Mouse (Mus musculus) forebrain, embryonic 16.5 days (tissue): ENCODE results near the gene Ubr3. TPM values are rescaled to one million over a fixed set of nuclear protein-coding genes. Genes with fewer than 3 reads are reported as not detected.
"Not testable (repeated sequence)": the region's sequence is repeated elsewhere in the genome, so short reads cannot be mapped to it uniquely, and the experiment has no call there.

ENCODE experiments used
- ATAC-seq: fragments of 200-750 bp; cut with Nextera tagmentation; 2 replicates; pipeline ENCODE4 v1.8.0; 2017; ENCODE audit warnings: mild to moderate bottlenecking, moderate library complexity
- H3K27ac ChIP-seq: fragments of 300-500 bp; sonication (generic); 2 replicates; pipeline ENCODE4 v1.5.1; 2014; ENCODE audit warnings: low read length, control low read depth
- H3K27me3 ChIP-seq: fragments of 300-500 bp; sonication (generic); replicated peaks from 2 replicates; pipeline ENCODE4 v1.6.1; 2014; ENCODE audit warnings: low read length; ENCODE audit not compliant: control insufficient read depth, insufficient read depth
- H3K36me3 ChIP-seq: fragments of 300-500 bp; sonication (generic); 2 replicates; pipeline ENCODE4 v1.6.1; 2014; ENCODE audit not compliant: control insufficient read depth, insufficient read depth
- H3K4me1 ChIP-seq: fragments of 300-500 bp; sonication (generic); replicated peaks from 2 replicates; pipeline ENCODE4 v1.6.1; 2014; ENCODE audit warnings: low read length; ENCODE audit not compliant: control insufficient read depth, insufficient read depth
- H3K4me2 ChIP-seq: fragments of 300-500 bp; sonication (generic); 2 replicates; pipeline ENCODE4 v1.6.1; 2014; ENCODE audit warnings: mild to moderate bottlenecking, low read length, control low read depth
- H3K4me3 ChIP-seq: fragments of 300-500 bp; sonication (generic); replicated peaks from 2 replicates; pipeline ENCODE4 v1.5.1; 2014; ENCODE audit warnings: mild to moderate bottlenecking, low read length, control low read depth
- H3K9ac ChIP-seq: fragments of 300-500 bp; sonication (generic); replicated peaks from 2 replicates; pipeline ENCODE4 v1.6.1; 2014; ENCODE audit warnings: low read depth, low read length, control low read depth
- H3K9me3 ChIP-seq: fragments of 300-500 bp; sonication (generic); 2 replicates; pipeline ENCODE4 v1.6.1; 2016; ENCODE audit warnings: low read length; ENCODE audit not compliant: control insufficient read depth
- WGBS: fragments of 180-500 bp; shearing (Covaris S2); extraction: QIAGEN DNeasy Blood & Tissue Kit; methylation state at CpG from one replicate; pipeline ENCODE4 v1.1.7; 2014; 5-methylcytosine and 5-hydroxymethylcytosine counted together
- polyA plus RNA-seq: library from polyadenylated mRNA; unstranded; fragments of >200 nt; fragmentation: Nextera tagmentation; extraction: Ambion mirVana; gene quantifications from 2 replicates; pipeline ENCODE4 v1.2.1, GENCODE M21; 2015

The Ubr3 gene
- polyA plus RNA-seq, 1 experiment from 2014 or later, result 18.2 TPM

- under 1% methylated on average over 55 of the region's 55 CpGs for WGBS
- ATAC-seq, result peak; percentile 45
- H3K36me3 ChIP-seq, result no peaks in the 10 kb centered on the region; the same call in 1 of the 2 replicates
- peak overlapping the region; percentile 88 for H3K4me2 ChIP-seq
- peak overlapping the region; percentile 91 for H3K27ac ChIP-seq
- peaks cover 16% of the 10 kb centered on the region for H3K4me1 ChIP-seq
- H3K9me3 ChIP-seq, result no peaks in the 10 kb centered on the region
- peak overlapping the region; percentile 91 for H3K9ac ChIP-seq
- no peaks in the 10 kb centered on the region for H3K27me3 ChIP-seq
- peak overlapping the region; percentile 97 for H3K4me3 ChIP-seq
These were observed 851 bp downstream of the Ubr3 start for GRCm38 (mm10) chr2:69897618-69898575.

- H3K9ac ChIP-seq, result no peak overlapping the region
- H3K36me3 ChIP-seq, result no peaks in the 10 kb centered on the region; the same call in 1 of the 2 replicates
- H3K9me3 ChIP-seq, result no peaks in the 10 kb centered on the region
- H3K27ac ChIP-seq, result no peak overlapping the region
- no peak overlapping the region for H3K4me3 ChIP-seq
- no peak for ATAC-seq
- WGBS, result 98% methylated on average over 3 of the region's 3 CpGs
- H3K4me1 ChIP-seq, result peaks cover 13% of the 10 kb centered on the region
- H3K4me2 ChIP-seq, result no peak overlapping the region
- H3K27me3 ChIP-seq, result no peaks in the 10 kb centered on the region
These were observed 6.5 kb downstream of the Ubr3 start for GRCm38 (mm10) chr2:69903541-69903940.

GRCm38 (mm10) chr2:69907394-69907793 is 10.3 kb downstream of the Ubr3 start:
- not testable (repeated sequence) for H3K4me1 ChIP-seq, H3K9ac ChIP-seq, H3K36me3 ChIP-seq, H3K4me3 ChIP-seq, H3K27me3 ChIP-seq, H3K27ac ChIP-seq, H3K9me3 ChIP-seq, H3K4me2 ChIP-seq, ATAC-seq
- WGBS, result 86% methylated on average over 4 of the region's 4 CpGs

GRCm38 (mm10) chr2:69912801-69913200 is 15.8 kb downstream of the Ubr3 start:
- Histone ChIP-seq H3K4me1 (no peaks in the 10 kb centered on the region), H3K27me3 (no peaks in the 10 kb centered on the region), H3K27ac (no peak overlapping the region), H3K4me2 (no peak overlapping the region), H3K9ac (no peak overlapping the region), H3K4me3 (no peak overlapping the region), H3K9me3 (no peaks in the 10 kb centered on the region), H3K36me3 (no peaks in the 10 kb centered on the region; the same call in 1 of the 2 replicates)
- 34% methylated on average over 2 of the region's 2 CpGs for WGBS
- ATAC-seq, result no peak

GRCm38 (mm10) chr2:69917301-69917700 is 20.3 kb downstream of the Ubr3 start:
- no peak for ATAC-seq
- Histone ChIP-seq H3K36me3 (peaks cover 8% of the 10 kb centered on the region), H3K9me3 (no peaks in the 10 kb centered on the region), H3K27ac (no peak overlapping the region), H3K9ac (no peak overlapping the region), H3K4me2 (no peak overlapping the region), H3K4me3 (no peak overlapping the region), H3K4me1 (no peaks in the 10 kb centered on the region), H3K27me3 (no peaks in the 10 kb centered on the region)
- 81% methylated on average over 3 of the region's 3 CpGs for WGBS

GRCm38 (mm10) chr2:69924943-69925342 is 27.9 kb downstream of the Ubr3 start:
- Histone ChIP-seq H3K9me3 (no peaks in the 10 kb centered on the region), H3K27ac (no peak overlapping the region), H3K4me3 (no peak overlapping the region), H3K4me2 (no peak overlapping the region), H3K4me1 (no peaks in the 10 kb centered on the region), H3K9ac (no peak overlapping the region), H3K36me3 (peaks cover 7% of the 10 kb centered on the region; the same call in 1 of the 2 replicates), H3K27me3 (no peaks in the 10 kb centered on the region)
- no peak for ATAC-seq
- WGBS, result 91% methylated on average over 3 of the region's 3 CpGs

- 97% methylated on average over 5 of the region's 5 CpGs for WGBS
- no peaks in the 10 kb centered on the region for H3K27me3 ChIP-seq
- peaks cover 6% of the 10 kb centered on the region; the same call in 1 of the 2 replicates for H3K36me3 ChIP-seq
- no peaks in the 10 kb centered on the region; the same call in 1 of the 2 replicates for H3K4me1 ChIP-seq
- no peak overlapping the region for H3K9ac ChIP-seq
- ATAC-seq, result no peak
- no peak overlapping the region for H3K4me3 ChIP-seq
- H3K9me3 ChIP-seq, result no peaks in the 10 kb centered on the region
- H3K27ac ChIP-seq, result no peak overlapping the region
- no peak overlapping the region for H3K4me2 ChIP-seq
These were observed 39.3 kb downstream of the Ubr3 start for GRCm38 (mm10) chr2:69936331-69936730.

GRCm38 (mm10) chr2:69939226-69939625 is 42.2 kb downstream of the Ubr3 start:
- peaks cover 6% of the 10 kb centered on the region; the same call in 1 of the 2 replicates for H3K36me3 ChIP-seq

GRCm38 (mm10) chr2:69939649-69940048 is 42.6 kb downstream of the Ubr3 start:
- Histone ChIP-seq H3K9me3 (no peaks in the 10 kb centered on the region), H3K4me1 (no peaks in the 10 kb centered on the region; the same call in 1 of the 2 replicates), H3K9ac (no peak overlapping the region), H3K4me2 (no peak overlapping the region), H3K27ac (no peak overlapping the region), H3K36me3 (peaks cover 6% of the 10 kb centered on the region; the same call in 1 of the 2 replicates), H3K27me3 (no peaks in the 10 kb centered on the region), H3K4me3 (no peak overlapping the region)
- ATAC-seq, result no peak
- 92% methylated on average over 5 of the region's 5 CpGs for WGBS

More at GRCm38 (mm10) chr2:69939226-69939625, 42.2 kb downstream of the Ubr3 start:
- Histone ChIP-seq H3K9me3 (no peaks in the 10 kb centered on the region), H3K4me3 (no peak overlapping the region), H3K4me2 (no peak overlapping the region), H3K27me3 (no peaks in the 10 kb centered on the region), H3K27ac (no peak overlapping the region), H3K9ac (no peak overlapping the region), H3K4me1 (no peaks in the 10 kb centered on the region; the same call in 1 of the 2 replicates)
- WGBS, result 96% methylated on average over 4 of the region's 4 CpGs
- no peak for ATAC-seq
